26 mouse cellular contexts compared by ENCODE assay signal in the genomic region with DNA sequence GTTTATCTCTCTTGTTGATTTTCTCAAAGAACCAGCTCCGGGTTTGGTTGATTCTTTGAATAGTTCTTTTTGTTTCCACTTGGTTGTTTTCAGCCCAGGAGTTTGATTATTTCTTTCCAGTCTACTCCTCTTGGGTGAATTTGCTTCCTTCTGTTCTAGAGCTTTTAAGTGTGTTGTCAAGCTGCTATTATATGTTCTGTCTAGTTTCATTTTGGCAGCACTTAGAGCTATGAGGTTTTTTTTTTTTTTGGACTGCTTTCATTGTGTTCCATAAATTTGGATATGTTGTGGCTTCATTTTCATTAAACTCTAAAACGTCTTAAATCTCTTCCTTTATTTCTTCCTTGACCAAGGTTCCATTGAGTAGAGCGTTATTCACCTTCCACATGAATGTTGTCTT.
"Had no signal": no experiment of that assay in that cellular context is flagged by ENCODE, and none has a peak within 500 bp of the region (broad histone marks: within the 10 kb centered on the region; RNA-seq: fewer than 3 reads in every experiment).

No protein-coding gene starts in this region.

- H3K4me1 ChIP-seq: embryonic facial prominence, embryonic 10.5 days; embryonic facial prominence, embryonic 12.5 days; embryonic facial prominence, embryonic 13.5 days; embryonic facial prominence, embryonic 15.5 days; forebrain, embryonic 10.5 days; forebrain, embryonic 12.5 days; forebrain, embryonic 13.5 days; forebrain, embryonic 15.5 days; heart, embryonic 10.5 days had no signal

- H3K27ac ChIP-seq: embryonic facial prominence, embryonic 10.5 days; embryonic facial prominence, embryonic 12.5 days; embryonic facial prominence, embryonic 13.5 days; embryonic facial prominence, embryonic 15.5 days; forebrain, embryonic 10.5 days; forebrain, embryonic 12.5 days; forebrain, embryonic 13.5 days; forebrain, embryonic 15.5 days; gastrocnemius, adult 2 months; heart, adult 2 months; heart, embryonic 10.5 days had no signal

- DNase-seq: cerebellum, adult 9-10 months; cerebellum, adult 9-11 months; cerebellum, postnatal 10 days; cerebellum, postnatal 14 days; cerebellum, postnatal 25 days; cerebellum, postnatal 36 days; embryo, embryonic 11 days; forebrain, postnatal 0 days; gastrocnemius, adult 2 months; gastrocnemius, postnatal 10 days; gastrocnemius, postnatal 14 days; gastrocnemius, postnatal 25 days; gastrocnemius, postnatal 36 days; heart, adult 11 months; heart, adult 18-20 months; heart, adult 2 months had no signal

- H3K36me3 ChIP-seq: embryonic facial prominence, embryonic 10.5 days; embryonic facial prominence, embryonic 12.5 days; embryonic facial prominence, embryonic 13.5 days; embryonic facial prominence, embryonic 15.5 days; forebrain, embryonic 10.5 days; forebrain, embryonic 12.5 days; forebrain, embryonic 15.5 days; heart, embryonic 10.5 days had no signal

- H3K9me3 ChIP-seq: embryonic facial prominence, embryonic 10.5 days; embryonic facial prominence, embryonic 12.5 days; embryonic facial prominence, embryonic 13.5 days; embryonic facial prominence, embryonic 15.5 days; forebrain, embryonic 10.5 days; forebrain, embryonic 12.5 days; forebrain, embryonic 13.5 days; forebrain, embryonic 15.5 days; heart, embryonic 10.5 days had no signal

- H3K4me3 ChIP-seq: embryonic facial prominence, embryonic 10.5 days; embryonic facial prominence, embryonic 12.5 days; embryonic facial prominence, embryonic 13.5 days; embryonic facial prominence, embryonic 15.5 days; erythroblast, embryonic 14.5 days; forebrain, embryonic 10.5 days; forebrain, embryonic 12.5 days; forebrain, embryonic 13.5 days; forebrain, embryonic 15.5 days; gastrocnemius, adult 2 months; heart, adult 2 months; heart, embryonic 10.5 days had no signal

- H3K9ac ChIP-seq: embryonic facial prominence, embryonic 12.5 days; embryonic facial prominence, embryonic 13.5 days; embryonic facial prominence, embryonic 15.5 days; forebrain, embryonic 12.5 days; forebrain, embryonic 13.5 days; forebrain, embryonic 15.5 days; forebrain, postnatal 0 days had no signal

- H3K27me3 ChIP-seq: embryonic facial prominence, embryonic 12.5 days; embryonic facial prominence, embryonic 13.5 days; embryonic facial prominence, embryonic 15.5 days; forebrain, embryonic 12.5 days; forebrain, embryonic 13.5 days; forebrain, embryonic 15.5 days had no signal
